Mouse (Mus musculus) heart, postnatal 0 days (tissue): ENCODE data around the gene Marc1.

Experiments
- CTCF ChIP-seq: IDR thresholded peaks from 2 replicates; pipeline ENCODE4 v1.5.1; 2016; ENCODE audit warnings: antibody characterized with exemption, control low read depth, low read depth
- EP300 ChIP-seq: IDR thresholded peaks from 2 replicates; pipeline ENCODE4 v1.6.1; 2016; ENCODE audit warnings: antibody characterized with exemption, low read depth

GRCm38 (mm10) chr1:184762941-184763340 lies 48.2 kb downstream of the Marc1 start:
- TF ChIP-seq CTCF (no peak), EP300 (no peak)
